Mouse (Mus musculus) left cerebral cortex, postnatal 36 days (tissue): ENCODE data around the gene Ccdc177. TPM values are rescaled to one million over a fixed set of nuclear protein-coding genes. Genes with fewer than 3 reads are reported as not detected.
A peak's percentile ranks its signal among the peaks of the same experiment; 100 is the strongest.
"Not testable (repeated sequence)": the region's sequence is repeated elsewhere in the genome, so short reads cannot be mapped to it uniquely, and the experiment has no call there.

Experiments used
- DNase-seq, 2 experiments: peaks; one replicate each; pipeline ENCODE4 v3.0.0; 2021 to 2022; ENCODE audit warnings: low spot score in 2 of 2, mixed read lengths in 1 of 2
- intact Hi-C: fragments of 180-260 bp; cut with DNase I; formaldehyde crosslinking; loops from one replicate; pipeline ENCODE4 v1.15.1; 2025
- total RNA-seq, 2 experiments: library from RNA; stranded (reverse); gene quantifications; 2 replicates each; pipeline ENCODE4 v1.2.3; 2021

The Ccdc177 gene
- 10 to 100 TPM; 14.5 to 15.7 TPM for total RNA-seq

GRCm38 (mm10) chr12:80760396-80760801 is at the start of gene Ccdc177:
Gene Ccdc177 (minus strand): TSS chr12:80760687.
- peak; percentile 84 to 86 for DNase-seq
- intact Hi-C loops, result loop anchor here (1.0 kb wide), 2 partner anchors 24 to 30 kb away; no protein-coding TSS in a partner anchor

DNA sequence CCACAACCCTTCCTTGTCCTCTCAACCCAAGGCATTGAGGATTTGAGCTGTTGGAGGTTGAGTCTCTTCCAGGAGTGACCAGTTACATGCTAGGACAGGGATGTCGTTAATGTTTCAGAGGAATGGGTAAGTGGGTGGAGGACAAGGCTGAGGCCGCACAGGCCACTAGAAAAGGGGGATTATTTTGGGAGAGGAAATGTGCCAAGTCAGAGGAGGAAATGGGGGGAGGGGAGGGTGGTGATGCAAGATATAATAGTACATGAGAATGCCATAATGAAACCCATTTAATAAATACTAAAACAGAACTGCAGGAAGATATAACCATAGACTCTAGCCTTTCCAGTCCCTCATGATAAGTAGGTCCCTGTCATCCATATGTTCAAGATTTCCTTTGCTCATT is 49.5 kb upstream of the Ccdc177 start:
- DNase-seq, result no peak
- intact Hi-C loops, result no loop called here

- DNase-seq, result no peak
- intact Hi-C loops, result no loop called here
Measured at GRCm38 (mm10) chr12:80807451-80808085, 47.1 kb upstream of the Ccdc177 start.

GRCm38 (mm10) chr12:80804861-80805428 is 44.5 kb upstream of the Ccdc177 start:
- intact Hi-C loops, result no loop called here
- no peak for DNase-seq

DNA sequence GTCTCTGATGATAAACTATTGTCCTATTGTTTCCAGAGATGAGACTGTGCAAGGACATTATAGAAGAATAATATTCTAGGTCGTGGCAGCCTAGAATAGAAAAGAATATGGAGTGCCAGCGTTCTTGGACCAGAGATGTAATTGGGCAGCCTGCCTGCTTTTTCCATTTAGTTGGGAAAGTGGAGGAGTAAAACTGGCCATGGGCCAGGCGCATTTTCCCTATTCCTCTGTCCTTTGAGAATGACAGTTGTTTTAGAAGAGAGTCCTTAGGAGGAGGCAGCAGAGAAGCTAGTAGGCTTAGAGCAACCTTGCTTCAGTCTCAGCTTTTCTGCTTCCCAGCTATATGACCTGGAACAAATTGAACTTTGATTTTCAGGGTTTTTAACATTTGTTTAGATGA is 43.4 kb upstream of the Ccdc177 start:
- peak; percentile 82 to 85 for DNase-seq
- intact Hi-C loops, result no loop called here

DNA sequence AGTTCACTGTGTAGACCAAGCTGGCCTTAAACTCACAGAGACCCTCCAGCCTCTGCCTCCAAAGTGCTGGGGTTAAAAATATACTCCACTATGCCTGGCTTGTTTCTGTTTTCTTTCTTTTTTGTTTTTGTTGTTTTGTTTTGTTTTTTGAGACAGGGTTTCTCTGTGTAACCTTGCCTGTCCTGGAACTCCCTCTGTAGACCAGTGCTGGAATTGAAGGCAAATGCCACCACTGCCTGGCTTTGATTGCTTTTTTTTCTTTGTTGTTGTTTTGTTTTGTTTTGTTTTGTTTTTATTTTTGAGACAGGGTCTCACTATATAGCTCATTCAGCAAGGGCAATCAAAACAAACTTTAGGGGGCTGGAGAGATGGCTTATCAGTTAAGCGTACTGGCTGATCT is 41.0 kb upstream of the Ccdc177 start:
- no peak for DNase-seq
- intact Hi-C loops, result no loop called here

- intact Hi-C loops, result no loop called here
- no peak for DNase-seq
Measured at GRCm38 (mm10) chr12:80800156-80800555, 39.7 kb upstream of the Ccdc177 start.

DNA sequence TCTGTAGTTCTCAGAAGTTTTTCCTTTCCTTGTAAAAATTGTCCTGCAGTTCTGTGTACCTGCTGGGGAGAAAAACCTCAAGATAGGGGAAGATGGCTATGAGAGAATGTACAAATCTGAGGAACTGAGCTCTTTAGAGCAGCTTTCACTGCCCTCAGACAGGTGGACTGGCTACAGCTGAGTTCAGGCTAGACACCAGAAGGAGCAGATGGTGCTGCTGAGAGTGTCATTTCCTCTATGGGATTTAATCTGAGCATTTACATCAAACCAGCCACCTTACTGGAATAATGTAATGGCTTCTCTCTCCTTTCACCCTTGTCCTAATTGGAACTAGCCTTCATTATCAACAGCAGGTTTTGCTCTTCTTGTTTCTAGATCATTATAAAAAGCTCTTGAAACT is 37.8 kb upstream of the Ccdc177 start:
- DNase-seq, result no peak

DNA sequence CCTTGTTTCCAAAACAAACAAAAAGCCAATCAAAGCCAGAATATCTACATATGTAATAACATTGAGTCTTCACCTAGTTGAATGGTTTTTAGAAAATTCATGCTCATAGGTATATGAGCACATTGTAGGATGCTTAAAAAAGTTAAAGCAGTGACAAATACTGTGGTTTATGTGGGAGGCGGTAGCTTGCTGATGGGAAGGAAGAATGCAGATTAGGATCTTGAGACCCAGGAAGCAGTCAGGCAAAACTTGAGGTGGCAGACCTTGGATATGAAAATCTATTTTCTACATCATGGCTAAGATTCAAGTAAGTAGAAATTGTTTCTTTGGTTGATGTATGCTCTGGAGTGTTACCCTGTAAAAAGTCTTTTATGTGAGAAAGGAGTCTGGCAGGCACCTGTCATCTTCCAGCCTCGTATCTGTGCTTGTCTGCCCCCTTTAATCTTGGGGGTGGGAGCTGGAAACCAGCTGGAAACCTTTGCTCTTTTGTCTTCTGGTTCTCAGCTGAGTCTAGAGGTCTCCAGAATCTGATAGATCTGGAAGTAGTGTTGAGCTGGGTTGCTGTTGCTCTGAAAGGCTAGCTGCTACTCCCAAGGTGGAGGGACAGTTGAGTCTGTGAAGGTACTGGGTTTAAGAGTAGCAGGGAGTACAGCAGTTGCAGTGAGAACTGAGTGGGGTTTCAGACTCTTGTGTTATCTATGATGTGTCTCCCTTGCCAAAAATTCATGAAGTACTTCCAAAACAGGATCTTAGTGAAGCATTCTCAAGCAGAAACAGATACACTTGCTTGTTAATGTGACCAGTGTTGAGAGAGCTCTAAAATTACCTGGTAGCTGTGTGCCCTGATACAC is 34.7 kb upstream of the Ccdc177 start:
- intact Hi-C loops, result loop anchor here (5.0 kb wide), 2 partner anchors 52 to 152 kb away; partner anchors contain the start of gene Srsf5
- no peak for DNase-seq

More for the DNA sequence above, 37.8 kb upstream of the Ccdc177 start:
- intact Hi-C loops, result no loop called here

- intact Hi-C loops, result loop anchor here (5.0 kb wide), 2 partner anchors 53 to 153 kb away; partner anchors contain the start of gene Srsf5
- DNase-seq, result no peak
Measured at GRCm38 (mm10) chr12:80794522-80794921, 34.0 kb upstream of the Ccdc177 start.

DNA sequence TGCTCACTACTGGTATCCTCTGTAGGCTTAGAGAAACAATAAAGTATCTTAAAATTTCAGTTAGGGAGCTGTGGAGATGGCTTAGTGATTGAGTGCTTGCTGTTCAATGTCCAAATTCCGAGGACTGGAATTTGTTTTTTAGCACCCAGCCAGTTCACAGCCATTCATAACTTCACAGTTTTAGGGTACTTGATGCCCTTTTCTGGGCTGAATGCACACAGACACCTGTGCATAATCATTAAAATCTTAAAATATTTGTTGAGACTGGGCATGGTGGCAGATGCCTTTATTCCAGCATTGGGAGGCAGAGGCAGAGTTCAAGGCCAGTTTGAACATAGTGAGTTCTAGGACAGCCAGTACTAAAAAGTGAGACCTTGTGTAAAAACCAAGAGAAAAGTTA is 33.0 kb upstream of the Ccdc177 start:
- no peak for DNase-seq
- intact Hi-C loops, result loop anchor here (5.0 kb wide), 2 partner anchors 54 to 154 kb away; partner anchors contain the start of gene Srsf5

DNA sequence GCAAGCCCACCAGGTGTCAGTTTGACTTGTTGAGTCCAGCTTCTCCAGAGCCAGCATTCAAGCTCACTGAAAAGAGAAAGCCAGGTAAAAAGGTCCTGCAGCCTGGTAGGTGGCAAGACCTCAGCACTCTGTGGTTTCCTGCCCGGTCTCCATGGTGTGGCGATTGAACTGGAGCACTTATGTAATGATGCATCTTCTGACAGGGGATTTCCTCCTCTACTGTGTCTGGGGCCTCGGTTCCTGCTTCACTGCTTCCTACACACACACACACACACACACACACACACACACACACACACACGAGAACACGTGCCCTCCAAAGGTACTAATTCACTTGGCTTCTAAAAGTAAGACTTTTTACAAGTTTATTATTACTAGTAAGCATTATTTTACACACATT is 32.4 kb upstream of the Ccdc177 start:
- intact Hi-C loops, result loop anchor here (5.0 kb wide), 2 partner anchors 54 to 154 kb away; partner anchors contain the start of gene Srsf5
- no peak for DNase-seq

- intact Hi-C loops, result loop anchor here (5.0 kb wide), 2 partner anchors 55 to 155 kb away; partner anchors contain the start of gene Srsf5
- no peak for DNase-seq
Measured at GRCm38 (mm10) chr12:80791571-80792444, 31.3 kb upstream of the Ccdc177 start.

GRCm38 (mm10) chr12:80790700-80791570 is 30.4 kb upstream of the Ccdc177 start:
- no peak for DNase-seq
- intact Hi-C loops, result loop anchor here (5.0 kb wide), 2 partner anchors 56 to 156 kb away; partner anchors contain the start of gene Srsf5

DNA sequence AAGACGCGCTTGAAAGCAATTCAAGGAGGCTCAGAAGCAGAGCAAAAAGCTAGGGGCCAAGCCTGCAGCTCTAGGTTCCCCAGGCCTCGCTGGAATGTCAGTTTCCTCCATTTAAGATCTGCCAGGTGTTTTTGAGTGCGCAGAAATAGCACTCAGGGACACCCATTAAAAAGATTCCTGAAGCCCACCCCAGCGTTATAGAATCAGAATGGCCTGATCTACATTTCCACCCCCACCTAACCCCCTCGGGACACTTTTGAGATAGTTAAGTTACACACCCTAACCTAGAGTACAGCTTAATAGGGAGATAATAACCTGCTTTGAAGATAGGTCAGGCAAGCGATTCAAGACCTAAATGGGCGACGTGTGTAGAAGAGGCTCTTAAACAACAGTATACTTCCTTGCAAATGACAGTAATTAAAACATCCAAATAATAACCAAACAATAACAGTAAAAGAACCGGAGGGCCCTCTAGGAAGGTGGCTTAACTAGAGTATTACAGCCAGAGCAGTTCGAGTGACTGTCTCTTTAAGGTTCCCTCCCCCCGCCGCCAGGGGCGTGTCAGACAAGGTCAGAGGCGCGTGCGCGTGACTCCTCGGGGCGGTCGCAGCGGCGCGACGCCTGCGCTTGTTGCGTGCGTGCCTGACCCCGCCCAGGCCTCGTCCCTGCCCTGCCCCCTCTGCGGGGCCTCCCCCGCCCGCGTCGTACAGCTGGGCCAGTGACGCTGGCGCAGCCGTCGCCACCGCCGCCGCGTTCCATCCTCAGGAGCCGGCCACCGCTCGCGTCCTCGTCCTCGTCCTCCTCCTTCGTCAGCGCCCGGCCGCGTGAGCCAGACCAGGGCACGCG is 29.6 kb upstream of the Ccdc177 start, which contains the start of gene Susd6:
Susd6 (plus strand) TSS at position 662 of the 846 bp plus-strand sequence.
- DNase-seq, result peak; percentile 98 to 99
- intact Hi-C loops, result loop anchor here (5.0 kb wide), 2 partner anchors 57 to 157 kb away; partner anchors contain the start of gene Srsf5

DNA sequence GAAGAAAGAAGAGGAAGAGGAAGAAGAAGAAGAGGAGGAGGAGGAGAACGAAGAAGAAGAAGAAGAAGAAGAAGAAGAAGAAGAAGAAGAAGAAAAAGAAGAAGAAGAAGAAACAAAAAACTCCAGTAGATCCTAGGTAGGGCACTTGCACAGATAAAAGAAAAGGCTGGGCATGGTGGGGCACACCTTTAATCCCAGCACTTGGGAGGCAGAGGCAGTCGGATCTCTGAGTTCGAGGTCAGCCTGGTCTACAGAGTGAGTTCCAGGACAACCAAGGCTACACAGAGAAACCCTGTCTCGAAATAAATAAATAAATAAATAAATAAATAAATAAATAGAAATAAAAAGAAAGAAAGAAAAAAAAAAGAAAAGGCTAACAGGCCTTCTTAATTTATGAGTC is 28.8 kb upstream of the Ccdc177 start:
- DNase-seq, intact Hi-C loops: not testable (repeated sequence)

DNA sequence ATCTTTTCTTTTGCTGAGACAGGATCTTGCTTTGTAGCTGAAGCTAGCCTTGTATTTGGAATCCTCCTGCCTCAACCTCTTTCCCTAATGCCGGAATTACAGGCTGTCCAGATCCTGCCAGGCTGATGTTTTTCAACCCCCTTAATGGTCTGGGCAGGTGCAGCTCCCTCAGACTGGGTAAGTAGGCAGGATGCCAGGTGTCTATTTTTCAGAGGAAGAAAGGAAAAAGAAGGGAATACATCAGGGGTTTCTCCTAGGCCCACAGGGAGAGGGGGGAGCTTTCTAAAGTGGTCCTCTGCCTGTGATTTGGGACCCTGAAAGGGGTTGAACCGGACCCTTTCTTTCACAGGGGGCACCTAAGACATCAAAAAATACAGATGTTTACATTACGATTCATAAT is 27.7 kb upstream of the Ccdc177 start:
- DNase-seq, result no peak
- intact Hi-C loops, result no loop called here
